Mouse (Mus musculus) liver, embryonic 14.5 days (tissue): ENCODE data around the gene Pth1r. TPM values are rescaled to one million over a fixed set of nuclear protein-coding genes. Genes with fewer than 3 reads are reported as not detected.

Source experiments
- ATAC-seq: fragments of 200-750 bp; cut with Nextera tagmentation; 2 replicates; pipeline ENCODE4 v1.8.0; 2017; ENCODE audit warnings: moderate number of reproducible peaks, mild to moderate bottlenecking, moderate library complexity; ENCODE audit not compliant: insufficient read depth
- DNase-seq, 3 experiments: peaks; one replicate each; pipeline ENCODE4 v3.0.0-alpha.2; 2012 to 2013; ENCODE audit warnings: low read depth in 3 of 3, low spot score in 3 of 3
- H3K27ac ChIP-seq: fragments of 300-500 bp; sonication (generic); 2 replicates; pipeline ENCODE4 v1.5.1; 2014; ENCODE audit warnings: moderate library complexity, mild to moderate bottlenecking, control low read depth, inconsistent platforms
- H3K27me3 ChIP-seq: fragments of 300-500 bp; sonication (generic); 2 replicates; pipeline ENCODE4 v1.6.1; 2014; ENCODE audit warnings: mild to moderate bottlenecking, low read length, moderate library complexity; ENCODE audit not compliant: control insufficient read depth, insufficient read depth
- H3K36me3 ChIP-seq: fragments of 300-500 bp; sonication (generic); replicated peaks from 2 replicates; pipeline ENCODE4 v1.6.1; 2014; ENCODE audit warnings: low read depth; ENCODE audit not compliant: control insufficient read depth, insufficient read depth
- H3K4me1 ChIP-seq, 2 experiments: fragments of 200-500 bp in 1 of 2; fragments of 300-500 bp in 1 of 2; sonication (generic) in 1 of 2; replicated peaks; 2 replicates each; pipeline ENCODE4 v1.6.1; 2012 to 2014; ENCODE audit warnings: antibody characterized with exemption in 1 of 2, inconsistent platforms in 1 of 2, low read length in 1 of 2; ENCODE audit not compliant: control insufficient read depth in 2 of 2, insufficient read depth in 2 of 2
- H3K4me2 ChIP-seq: fragments of 300-500 bp; sonication (generic); 2 replicates; pipeline ENCODE4 v1.6.1; 2014; ENCODE audit warnings: low read depth, mild to moderate bottlenecking, control low read depth, moderate library complexity
- H3K4me3 ChIP-seq, 2 experiments: fragments of 200-500 bp in 1 of 2; fragments of 300-500 bp in 1 of 2; sonication (generic) in 1 of 2; 2 replicates each; pipeline ENCODE4 v1.5.1; 2012 to 2014; ENCODE audit warnings: low read depth in 2 of 2, low read length in 2 of 2, mild to moderate bottlenecking in 2 of 2, control low read depth in 1 of 2, inconsistent platforms in 1 of 2, moderate library complexity in 1 of 2; ENCODE audit not compliant: insufficient read depth in 1 of 2
- H3K9ac ChIP-seq: fragments of 300-500 bp; sonication (generic); replicated peaks from 2 replicates; pipeline ENCODE4 v1.6.1; 2014; ENCODE audit warnings: mild to moderate bottlenecking, control low read depth, moderate library complexity
- H3K9me3 ChIP-seq: fragments of 300-500 bp; sonication (generic); 2 replicates; pipeline ENCODE4 v1.6.1; 2016; ENCODE audit warnings: low read length, mixed read lengths; ENCODE audit not compliant: control insufficient read depth
- CTCF ChIP-seq: IDR thresholded peaks from 2 replicates; pipeline ENCODE4 v1.5.1; 2016; ENCODE audit warnings: antibody characterized with exemption, low read depth, control low read depth
- EP300 ChIP-seq: IDR thresholded peaks from 2 replicates; pipeline ENCODE4 v1.6.1; 2016; ENCODE audit warnings: antibody characterized with exemption, low read depth
- WGBS: fragments of 180-500 bp; shearing (Covaris S2); extraction: QIAGEN DNeasy Blood & Tissue Kit; methylation state at CpG from one replicate; pipeline ENCODE4 v1.1.7; 2014; ENCODE audit not compliant: insufficient replicate concordance; 5-methylcytosine and 5-hydroxymethylcytosine counted together
- polyA plus RNA-seq, 2 experiments: library from polyadenylated mRNA; depleted of rRNA in 1 of 2; stranded (reverse) in 1 of 2; unstranded in 1 of 2; fragments of >200 nt; fragmentation: Nextera tagmentation in 1 of 2; extraction: Ambion mirVana in 1 of 2; gene quantifications; 2 replicates each; pipeline versions ENCODE4 v1.2.1 to v1.2.3; 2012 to 2014

Gene Pth1r
- polyA plus RNA-seq, 2 experiments = 2.0 to 3.4 TPM

DNA sequence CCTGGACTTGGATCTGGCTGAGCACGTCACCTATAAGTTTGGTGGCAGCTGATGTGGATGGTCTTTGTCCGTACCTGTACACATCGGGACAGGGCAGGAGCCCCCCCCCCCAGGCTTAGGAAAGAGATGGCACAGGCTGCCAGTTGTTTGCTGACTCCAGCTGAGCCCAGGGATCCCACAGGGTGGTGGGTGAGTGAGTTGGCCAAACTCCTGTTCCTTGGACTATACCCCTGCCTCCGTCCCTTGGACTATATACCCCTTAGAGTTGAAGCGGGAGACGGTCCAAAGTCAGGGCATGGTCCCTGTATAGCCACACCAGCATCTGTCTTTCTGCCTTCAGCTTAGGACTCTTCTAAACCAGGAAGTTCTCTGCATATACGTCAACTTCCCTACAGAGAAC is 7.0 kb downstream of the Pth1r start:
- peaks cover 48% of the 10 kb centered on the region for H3K27me3 ChIP-seq
- no peak for TF ChIP-seq CTCF
- no peak for TF ChIP-seq EP300
- WGBS = 61% methylated on average over 7 of the region's 7 CpGs
- H3K4me3 ChIP-seq = no peak overlapping the region
- H3K9me3 ChIP-seq = no peaks in the 10 kb centered on the region
- H3K27ac ChIP-seq = no peak overlapping the region
- H3K36me3 ChIP-seq = no peaks in the 10 kb centered on the region
- DNase-seq (no peak), ATAC-seq (no peak)
- no peak overlapping the region for H3K4me2 ChIP-seq
- peaks cover 0 to 8% of the 10 kb centered on the region in 2 experiments; a peak in 2 of 4 replicates for H3K4me1 ChIP-seq
- no peak overlapping the region for H3K9ac ChIP-seq

- DNase-seq = no peak
- no peak for ATAC-seq
- Histone ChIP-seq H3K27me3 (peaks cover 29% of the 10 kb centered on the region), H3K36me3 (no peaks in the 10 kb centered on the region), H3K4me3 (no peak overlapping the region), H3K9ac (no peak overlapping the region), H3K4me1 (peaks cover 0 to 10% of the 10 kb centered on the region in 2 experiments; a peak in 2 of 4 replicates), H3K4me2 (no peak overlapping the region), H3K27ac (no peak overlapping the region), H3K9me3 (no peaks in the 10 kb centered on the region)
- WGBS = 12% methylated on average over 1 of the region's 1 CpGs
- no peak for TF ChIP-seq EP300
- TF ChIP-seq CTCF = peak; percentile 53
Measured at GRCm38 (mm10) chr9:110738054-110738453, 8.9 kb downstream of the Pth1r start.

DNA sequence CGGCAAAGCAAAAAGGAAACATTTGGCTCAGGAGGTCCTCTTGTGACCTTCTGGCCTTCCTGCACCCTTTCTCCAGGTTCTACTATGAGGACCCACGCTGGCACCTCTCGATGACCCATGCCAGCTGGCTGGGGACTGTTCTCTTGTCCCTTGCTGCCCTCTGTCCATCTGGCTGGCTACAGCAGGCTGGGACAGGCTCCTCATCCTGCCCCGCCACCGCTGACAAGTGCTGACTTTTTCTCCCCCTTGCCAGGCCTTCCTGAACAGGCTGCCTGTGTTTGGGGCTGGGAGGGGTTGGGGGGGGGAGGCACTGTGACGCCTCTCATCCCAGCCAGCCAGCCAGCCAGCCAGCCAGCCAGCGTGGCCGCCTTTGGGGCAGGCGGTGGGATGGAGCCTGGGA is 10.6 kb downstream of the Pth1r start:
- DNase-seq (no peak), ATAC-seq (no peak)
- H3K27ac ChIP-seq = no peak overlapping the region
- no peak overlapping the region for H3K4me3 ChIP-seq
- H3K27me3 ChIP-seq = peaks cover 12% of the 10 kb centered on the region
- WGBS = 53% methylated on average over 9 of the region's 9 CpGs
- no peak overlapping the region for H3K9ac ChIP-seq
- H3K9me3 ChIP-seq = no peaks in the 10 kb centered on the region
- no peak overlapping the region for H3K4me2 ChIP-seq
- H3K36me3 ChIP-seq = no peaks in the 10 kb centered on the region
- H3K4me1 ChIP-seq = peaks cover 0 to 13% of the 10 kb centered on the region in 2 experiments; a peak in 2 of 4 replicates
- no peak for TF ChIP-seq CTCF
- TF ChIP-seq EP300 = no peak

- Histone ChIP-seq H3K27ac (no peak overlapping the region), H3K9ac (no peak overlapping the region), H3K27me3 (no peaks in the 10 kb centered on the region; the same call in none of the 2 replicates), H3K4me2 (no peak overlapping the region), H3K4me3 (no peak overlapping the region), H3K9me3 (no peaks in the 10 kb centered on the region), H3K36me3 (no peaks in the 10 kb centered on the region), H3K4me1 (peaks cover 0 to 10% of the 10 kb centered on the region in 2 experiments; a peak in 2 of 4 replicates)
- no peak for TF ChIP-seq EP300
- TF ChIP-seq CTCF = no peak
- DNase-seq = no peak
- 47% methylated on average over 7 of the region's 7 CpGs for WGBS
- ATAC-seq = no peak
Measured at GRCm38 (mm10) chr9:110734154-110734553, 12.8 kb downstream of the Pth1r start.

DNA sequence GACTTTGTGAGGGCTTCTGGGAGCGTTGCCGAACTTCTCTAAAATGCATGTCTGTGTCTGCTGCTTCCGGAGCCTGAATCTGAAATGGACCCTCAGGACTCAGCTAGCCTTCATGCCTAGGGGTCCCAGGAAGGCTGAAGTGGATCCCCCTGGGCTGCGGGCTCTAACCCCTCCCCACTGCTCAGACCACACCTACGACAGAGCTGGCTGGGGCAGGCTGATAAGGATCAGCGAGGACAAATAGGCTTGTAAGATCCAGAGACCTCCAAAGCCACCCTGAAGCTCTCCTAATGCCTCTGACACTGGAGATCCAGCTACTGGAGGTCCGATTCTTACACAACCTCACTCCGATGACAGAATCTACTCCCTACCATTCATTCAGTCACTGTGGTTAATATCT is 13.8 kb downstream of the Pth1r start:
- no peak overlapping the region for H3K27ac ChIP-seq
- no peaks in the 10 kb centered on the region; the same call in none of the 2 replicates for H3K27me3 ChIP-seq
- WGBS = 8% methylated on average over 8 of the region's 8 CpGs

More for the DNA sequence above, 13.8 kb downstream of the Pth1r start:
- DNase-seq (no peak), ATAC-seq (peak; percentile 12; the same call in 1 of the 2 replicates)
- Histone ChIP-seq H3K4me2 (peak overlapping the region; percentile 66), H3K4me1 (peaks cover 0 to 10% of the 10 kb centered on the region in 2 experiments; a peak in 2 of 4 replicates), H3K9me3 (no peaks in the 10 kb centered on the region), H3K9ac (no peak overlapping the region), H3K36me3 (no peaks in the 10 kb centered on the region), H3K4me3 (peak overlapping the region; percentile 41 to 51)
- TF ChIP-seq CTCF (no peak), EP300 (no peak)
